Mouse (Mus musculus): ENCODE measurements at regions not wholly inside any gene's neighbourhood (a gene's known extent, or its start where the extent isn't known, plus 50 kb on each side); places are given as distances from the start of the nearest gene placed in this dataset.

- H3K4me3 ChIP-seq (ENCODE audit: low read depth, low read length): no peak overlapping the region
- H3K4me1 ChIP-seq (replicated peaks; ENCODE audit: control insufficient read depth, insufficient read depth, low read length): no peaks in the 10 kb centered on the region; the same call in 1 of the 2 replicates
- H3K27ac ChIP-seq (ENCODE audit: low read depth, low read length): no peak overlapping the region
- no peak for ATAC-seq (replicated peaks; ENCODE audit: low FRiP score)
- H3K4me2 ChIP-seq: no peak overlapping the region
- no peaks in the 10 kb centered on the region for H3K36me3 ChIP-seq (ENCODE audit: control insufficient read depth, insufficient read depth, low read length)
- no peak for DNase-seq (ENCODE audit: low spot score)
- H3K27me3 ChIP-seq (replicated peaks; ENCODE audit: control insufficient read depth, insufficient read depth, low read length): peaks cover 10% of the 10 kb centered on the region
- H3K9me3 ChIP-seq (ENCODE audit: control insufficient read depth, low read length): no peaks in the 10 kb centered on the region
- H3K9ac ChIP-seq (ENCODE audit: low read depth, low read length): no peak overlapping the region
- 43% methylated on average over 7 of the region's 7 CpGs for WGBS
Measured at GRCm38 (mm10) chr13:48746301-48746700, 83.5 kb downstream of the Barx1 start.
